Mouse (Mus musculus): Measurements from ENCODE around the gene Dus1l. TPM values are rescaled to one million over a fixed set of nuclear protein-coding genes. Genes with fewer than 3 reads are reported as not detected.
A peak's percentile ranks its signal among the peaks of the same experiment; 100 is the strongest.
"Not testable (repeated sequence)": the region's sequence is repeated elsewhere in the genome, so short reads cannot be mapped to it uniquely, and the experiment has no call there.

Gene Dus1l
- 53.7 and 61.0 TPM in 2 replicates for polyA plus RNA-seq (2015; fragmentation: Nextera tagmentation; extraction: Ambion mirVana)

- ATAC-seq (ENCODE audit: insufficient number of reproducible peaks, insufficient read depth, low FRiP score, low TSS enrichment, low read depth): peak; percentile 74
- WGBS: 3% methylated on average over 59 of the region's 59 CpGs
- Histone ChIP-seq H3K4me3 (peak within 1 kb of the TSS; percentile 91), H3K27me3 (no peaks in the 10 kb centered on the region), H3K4me2 (peak within 1 kb of the TSS; percentile 99), H3K36me3 (peaks cover 39% of the 10 kb centered on the region), H3K27ac (peak within 1 kb of the TSS; percentile 68), H3K9ac (peak within 1 kb of the TSS; percentile 96), H3K9me3 (no peaks in the 10 kb centered on the region), H3K4me1 (peaks cover 25% of the 10 kb centered on the region)
These were observed at the start of gene Dus1l for GRCm38 (mm10) chr11:120795756-120796613. Dus1l (minus strand) TSS chr11:120796403.

GRCm38 (mm10) chr11:120844329-120844728 lies 48.1 kb upstream of the Dus1l start:
- Histone ChIP-seq H3K27me3 (no peaks in the 10 kb centered on the region), H3K4me2 (no peak overlapping the region), H3K36me3 (0 out of 2 replicates have a peak, but pooled peaks cover 5% of the 10 kb centered on the region), H3K27ac (no peak overlapping the region), H3K9ac (no peak overlapping the region), H3K4me1 (no peaks in the 10 kb centered on the region), H3K4me3 (no peak overlapping the region), H3K9me3 (no peaks in the 10 kb centered on the region)
- WGBS: 92% methylated on average over 4 of the region's 4 CpGs
- no peak for ATAC-seq (ENCODE audit: insufficient number of reproducible peaks, insufficient read depth, low FRiP score, low TSS enrichment, low read depth)

GRCm38 (mm10) chr11:120833555-120834280 lies 37.5 kb upstream of the Dus1l start:
- Histone ChIP-seq H3K9me3 (no peaks in the 10 kb centered on the region), H3K27me3 (no peaks in the 10 kb centered on the region), H3K4me3 (no peak overlapping the region), H3K27ac (peak overlapping the region; percentile 55; the same call in 1 of the 2 replicates), H3K9ac (no peak overlapping the region), H3K4me2 (no peak overlapping the region), H3K36me3 (peaks cover 6% of the 10 kb centered on the region; the same call in 1 of the 2 replicates), H3K4me1 (peaks cover 7% of the 10 kb centered on the region; the same call in 1 of the 2 replicates)
- 61% methylated on average over 8 of the region's 8 CpGs for WGBS
- ATAC-seq (ENCODE audit: insufficient number of reproducible peaks, insufficient read depth, low FRiP score, low TSS enrichment, low read depth): no peak

GRCm38 (mm10) chr11:120832962-120833361 lies 36.8 kb upstream of the Dus1l start:
- not testable (repeated sequence) for H3K9ac ChIP-seq; H3K36me3 ChIP-seq; ATAC-seq (ENCODE audit: insufficient number of reproducible peaks, insufficient read depth, low FRiP score, low TSS enrichment, low read depth); H3K4me2 ChIP-seq; H3K4me1 ChIP-seq; H3K4me3 ChIP-seq; H3K9me3 ChIP-seq; H3K27me3 ChIP-seq
- peak overlapping the region; percentile 55; the same call in 1 of the 2 replicates for H3K27ac ChIP-seq
- WGBS: 93% methylated on average over 5 of the region's 5 CpGs

GRCm38 (mm10) chr11:120831659-120832440 lies 35.6 kb upstream of the Dus1l start:
- Histone ChIP-seq H3K9ac (no peak overlapping the region), H3K27me3 (no peaks in the 10 kb centered on the region), H3K4me2 (no peak overlapping the region), H3K4me3 (no peak overlapping the region), H3K36me3 (peaks cover 6% of the 10 kb centered on the region; the same call in 1 of the 2 replicates), H3K9me3 (no peaks in the 10 kb centered on the region), H3K4me1 (peaks cover 7% of the 10 kb centered on the region; the same call in 1 of the 2 replicates), H3K27ac (no peak overlapping the region)
- 80% methylated on average over 3 of the region's 3 CpGs for WGBS
- ATAC-seq (ENCODE audit: insufficient number of reproducible peaks, insufficient read depth, low FRiP score, low TSS enrichment, low read depth): no peak

GRCm38 (mm10) chr11:120830686-120831085 lies 34.5 kb upstream of the Dus1l start:
- 62% methylated on average over 12 of the region's 12 CpGs for WGBS
- Histone ChIP-seq H3K4me3 (no peak overlapping the region), H3K9me3 (no peaks in the 10 kb centered on the region), H3K9ac (no peak overlapping the region), H3K4me1 (peaks cover 10% of the 10 kb centered on the region), H3K4me2 (no peak overlapping the region), H3K36me3 (peaks cover 15% of the 10 kb centered on the region), H3K27ac (no peak overlapping the region), H3K27me3 (no peaks in the 10 kb centered on the region)
- ATAC-seq (ENCODE audit: insufficient number of reproducible peaks, insufficient read depth, low FRiP score, low TSS enrichment, low read depth): no peak

- Histone ChIP-seq H3K27ac (no peak overlapping the region), H3K4me3 (no peak overlapping the region), H3K36me3 (peaks cover 15% of the 10 kb centered on the region), H3K4me2 (no peak overlapping the region), H3K27me3 (no peaks in the 10 kb centered on the region), H3K4me1 (peaks cover 17% of the 10 kb centered on the region), H3K9me3 (no peaks in the 10 kb centered on the region), H3K9ac (0 out of 2 replicates have a peak overlapping the region, but pooled peaks have one; percentile 21)
- ATAC-seq (ENCODE audit: insufficient number of reproducible peaks, insufficient read depth, low FRiP score, low TSS enrichment, low read depth): no peak
- WGBS: 81% methylated on average over 10 of the region's 10 CpGs
These were observed 33.7 kb upstream of the Dus1l start for GRCm38 (mm10) chr11:120829757-120830532.

GRCm38 (mm10) chr11:120828416-120828815 lies 32.2 kb upstream of the Dus1l start:
- 82% methylated on average over 4 of the region's 4 CpGs for WGBS
- Histone ChIP-seq H3K4me3 (no peak overlapping the region), H3K27me3 (no peaks in the 10 kb centered on the region), H3K36me3 (peaks cover 15% of the 10 kb centered on the region), H3K9me3 (no peaks in the 10 kb centered on the region), H3K27ac (no peak overlapping the region), H3K9ac (peak overlapping the region; percentile 16; the same call in 1 of the 2 replicates), H3K4me1 (peaks cover 12% of the 10 kb centered on the region), H3K4me2 (no peak overlapping the region)
- no peak for ATAC-seq (ENCODE audit: insufficient number of reproducible peaks, insufficient read depth, low FRiP score, low TSS enrichment, low read depth)

GRCm38 (mm10) chr11:120826016-120826953 lies 30.1 kb upstream of the Dus1l start:
- ATAC-seq (ENCODE audit: insufficient number of reproducible peaks, insufficient read depth, low FRiP score, low TSS enrichment, low read depth): no peak
- H3K4me2 ChIP-seq: no peak overlapping the region
- H3K4me3 ChIP-seq: no peak overlapping the region
- peak overlapping the region; percentile 95 for H3K9ac ChIP-seq
- peaks cover 21% of the 10 kb centered on the region for H3K36me3 ChIP-seq
- peak overlapping the region; percentile 96 for H3K27ac ChIP-seq
- no peaks in the 10 kb centered on the region for H3K27me3 ChIP-seq
- H3K4me1 ChIP-seq: peaks cover 32% of the 10 kb centered on the region
- no peaks in the 10 kb centered on the region for H3K9me3 ChIP-seq
- 89% methylated on average over 8 of the region's 8 CpGs for WGBS

All from embryonic facial prominence, embryonic 13.5 days (tissue).